In genomic region chr4:124652886-124653285, GRCm38 (mm10) we compare ENCODE assay signal across 10 mouse cellular contexts. TPM values are rescaled to one million over a fixed set of nuclear protein-coding genes. Genes with fewer than 3 reads are reported as not detected.
A peak's percentile ranks its signal among the peaks of the same experiment; 100 is the strongest.
DNase-seq lines count a peak whose midpoint lies in the region; ATAC-seq and TF ChIP-seq lines count a peak whose summit lies in the region.
"Had no signal": no experiment of that assay in that cellular context is flagged by ENCODE, and none has a peak within 500 bp of the region (broad histone marks: within the 10 kb centered on the region; RNA-seq: fewer than 3 reads in every experiment).

No protein-coding gene starts in this region.

- H3K4me2 ChIP-seq in neural tube, embryonic 12.5 days (replicated peaks): peak overlapping the region; percentile 38

- no peak for ATAC-seq in neural tube, embryonic 12.5 days (ENCODE audit: low FRiP score, low read depth)

- peaks cover 72% of the 10 kb centered on the region for H3K27me3 ChIP-seq in neural tube, embryonic 12.5 days (replicated peaks)

- peaks cover 40% of the 10 kb centered on the region for H3K4me1 ChIP-seq in neural tube, embryonic 12.5 days

- WGBS in neural tube, embryonic 12.5 days: 3% methylated on average over 9 of the region's 9 CpGs

- H3K4me3 ChIP-seq in neural tube, embryonic 12.5 days: no peak overlapping the region
- H3K4me3 ChIP-seq in gastrocnemius, adult 2 months: no peak overlapping the region

- peak; percentile 63 for DNase-seq in left cerebral cortex, postnatal 4 days
- DNase-seq in left cerebral cortex, postnatal 25 days (ENCODE audit: low spot score in 2 of 2): no peak
- peak; percentile 81 for DNase-seq in embryo, embryonic 10 days (ENCODE audit: low spot score)
- DNase-seq in kidney, adult 18-20 months: peak; percentile 45
- no peak for DNase-seq in gastrocnemius, adult 2 months
- no peak for DNase-seq in frontal cortex, adult 2 months (ENCODE audit: extremely low spot score in 1 of 2, low spot score in 1 of 2)
- DNase-seq in testis, postnatal 14 days (ENCODE audit: low spot score): no peak
- DNase-seq: cerebellum, adult 9-10 months; gastrocnemius, postnatal 25 days had no signal

- intact Hi-C loops in left cerebral cortex, postnatal 4 days (cut with DNase I): loop anchor here (10.0 kb wide), 3 partner anchors 88 to 508 kb away; no protein-coding TSS in a partner anchor
- intact Hi-C loops in left cerebral cortex, postnatal 25 days (cut with DNase I): no loop called here
- intact Hi-C loops in gastrocnemius, adult 2 months (cut with DNase I): no loop called here

- TF ChIP-seq CTCF in gastrocnemius, adult 2 months (IDR thresholded peaks at IDR 0.05): no peak

- no peak overlapping the region for H3K27ac ChIP-seq in neural tube, embryonic 12.5 days
- H3K27ac ChIP-seq in gastrocnemius, adult 2 months: no peak overlapping the region

- no peak overlapping the region for H3K9ac ChIP-seq in neural tube, embryonic 12.5 days

- no peaks in the 10 kb centered on the region for H3K36me3 ChIP-seq in neural tube, embryonic 12.5 days

- no peaks in the 10 kb centered on the region for H3K9me3 ChIP-seq in neural tube, embryonic 12.5 days

RNA-seq across cellular contexts. Expression of gene Pou3f1, which starts 3.7 kb away (rescaled TPM):
- total RNA-seq in left cerebral cortex, postnatal 4 days (2021): 10 to 100 TPM; 42.4 to 52.0 TPM
- 10 to 100 TPM; 18.2 to 18.3 TPM for total RNA-seq in left cerebral cortex, postnatal 25 days (2021)
- polyA plus RNA-seq in neural tube, embryonic 12.5 days (2016; fragmentation: Nextera tagmentation; extraction: Ambion mirVana): 25.2 and 25.8 TPM in 2 replicates
- total RNA-seq in gastrocnemius, adult 2 months (2021): under 1 TPM; 0.14 to 0.26 TPM
- polyA plus RNA-seq in frontal cortex, adult 2 months (2012; rRNA removed): 6.9 and 11.6 TPM in 2 replicates

RNA-seq across cellular contexts. Expression of gene Utp11, which starts 40.5 kb away (rescaled TPM):
- total RNA-seq in left cerebral cortex, postnatal 4 days (2021): 10 to 100 TPM; 16.5 to 20.2 TPM
- 10 to 100 TPM; 13.8 to 17.9 TPM for total RNA-seq in left cerebral cortex, postnatal 25 days (2021)
- 58.5 and 60.4 TPM in 2 replicates for polyA plus RNA-seq in neural tube, embryonic 12.5 days (2016; fragmentation: Nextera tagmentation; extraction: Ambion mirVana)
- 10 to 100 TPM; 17.5 to 21.5 TPM for total RNA-seq in gastrocnemius, adult 2 months (2021)
- 19.0 and 20.7 TPM in 2 replicates for polyA plus RNA-seq in frontal cortex, adult 2 months (2012; rRNA removed)

RNA-seq across cellular contexts. Expression of gene 3100002H09Rik, which starts 42.3 kb away (rescaled TPM):
- total RNA-seq in left cerebral cortex, postnatal 4 days (2021): 1 to 10 TPM in 1 of 2 experiments, under 1 TPM in 1; 0.99 to 1.5 TPM
- total RNA-seq in left cerebral cortex, postnatal 25 days (2021): 1 to 10 TPM in 1 of 2 experiments, under 1 TPM in 1; 0.44 to 1.1 TPM
- 0.84 and 1.2 TPM in 2 replicates for polyA plus RNA-seq in neural tube, embryonic 12.5 days (2016; fragmentation: Nextera tagmentation; extraction: Ambion mirVana)
- total RNA-seq in gastrocnemius, adult 2 months (2021): not detected
- polyA plus RNA-seq in frontal cortex, adult 2 months (2012; rRNA removed): 0.14 and 0.21 TPM in 2 replicates
- total RNA-seq: gastrocnemius, postnatal 25 days had no signal

RNA-seq across cellular contexts. Expression of gene Fhl3, which starts 47.6 kb away (rescaled TPM):
- 1 to 10 TPM; 4.3 to 4.9 TPM for total RNA-seq in left cerebral cortex, postnatal 4 days (2021)
- total RNA-seq in left cerebral cortex, postnatal 25 days (2021): 1 to 10 TPM; 1.5 to 1.8 TPM
- 1.6 and 3.6 TPM in 2 replicates for polyA plus RNA-seq in neural tube, embryonic 12.5 days (2016; fragmentation: Nextera tagmentation; extraction: Ambion mirVana)
- total RNA-seq in gastrocnemius, adult 2 months (2021): 100 to 1,000 TPM; 151 to 515 TPM
- 2.0 and 2.2 TPM in 2 replicates for polyA plus RNA-seq in frontal cortex, adult 2 months (2012; rRNA removed)

Comparison
In these comparisons a context has a peak if more than half of its experiments do, and no peak if none do; other contexts are left out.
1. DNase-seq: peak in left cerebral cortex, postnatal 4 days (single experiment), embryo, embryonic 10 days (single experiment) and kidney, adult 18-20 months (single experiment); none in left cerebral cortex, postnatal 25 days (0 of 2), gastrocnemius, adult 2 months (single experiment), frontal cortex, adult 2 months (0 of 2) and testis, postnatal 14 days (single experiment).
2. RNA of gene Pou3f1, which starts 3.7 kb away (total RNA-seq): 42.4 to 52.0 TPM in left cerebral cortex, postnatal 4 days and 18.2 to 18.3 TPM in left cerebral cortex, postnatal 25 days; 0.14 to 0.26 TPM in gastrocnemius, adult 2 months; every median in the first group is over 10 times any median in the second.